Mouse (Mus musculus): ENCODE data around the gene Polr1a. TPM values are rescaled to one million over a fixed set of nuclear protein-coding genes. Genes with fewer than 3 reads are reported as not detected.

Gene Polr1a
- polyA plus RNA-seq, 2 experiments = 27.1 to 31.9 TPM

DNA sequence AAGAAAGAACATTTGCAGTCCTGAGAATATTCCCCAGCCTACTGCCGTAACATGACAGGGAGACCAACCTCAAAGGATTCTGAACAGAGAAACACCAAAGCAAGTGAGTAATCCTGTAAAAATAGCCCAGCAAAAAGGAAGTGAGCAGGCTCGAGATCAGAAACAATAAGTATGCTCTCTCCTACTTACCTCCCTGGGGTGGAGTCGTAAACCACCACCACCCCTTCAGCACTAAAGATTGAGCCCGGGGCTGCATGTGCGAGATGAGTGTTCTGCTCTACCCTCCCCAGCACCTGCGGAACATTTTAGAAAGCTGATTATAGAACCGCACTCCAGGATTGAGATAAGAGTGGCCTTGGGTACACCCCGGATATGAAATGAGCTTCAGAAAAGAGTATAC, 71.3 kb downstream of the Polr1a start:
- no peaks in the 10 kb centered on the region for H3K9me3 ChIP-seq (ENCODE audit: control insufficient read depth, low read length)
- H3K4me2 ChIP-seq (replicated peaks; ENCODE audit: low read depth, low read length, severe bottlenecking) = no peak overlapping the region
- no peak overlapping the region for H3K4me3 ChIP-seq (replicated peaks; ENCODE audit: low read length)
- no peaks in the 10 kb centered on the region for H3K27me3 ChIP-seq (ENCODE audit: control insufficient read depth, insufficient read depth, low read length)
- no peak for DNase-seq (ENCODE audit: low spot score)
- 54% methylated on average over 8 of the region's 8 CpGs for WGBS
- peaks cover 46% of the 10 kb centered on the region for H3K36me3 ChIP-seq (ENCODE audit: control insufficient read depth, insufficient read depth, low read length)
- no peak for TF ChIP-seq POLR2A (IDR thresholded peaks at IDR 0.05; ENCODE audit: borderline replicate concordance, extremely low read depth, insufficient read depth, insufficient read length)
- ATAC-seq (ENCODE audit: low FRiP score, low read depth) = 0 out of 2 replicates have a peak, but pooled peaks have one; percentile 14
- H3K27ac ChIP-seq (replicated peaks; ENCODE audit: low read depth, low read length) = no peak overlapping the region
- H3K9ac ChIP-seq (ENCODE audit: low read depth, low read length, severe bottlenecking) = no peak overlapping the region
- H3K4me1 ChIP-seq (ENCODE audit: control insufficient read depth, insufficient read depth, low read length) = no peaks in the 10 kb centered on the region

- peaks cover 41% of the 10 kb centered on the region for H3K36me3 ChIP-seq (ENCODE audit: control insufficient read depth, insufficient read depth, low read length)
- H3K27me3 ChIP-seq (ENCODE audit: control insufficient read depth, insufficient read depth, low read length) = no peaks in the 10 kb centered on the region
- no peak overlapping the region for H3K4me2 ChIP-seq (replicated peaks; ENCODE audit: low read depth, low read length, severe bottlenecking)
- ATAC-seq (ENCODE audit: low FRiP score, low read depth) (no peak), DNase-seq (ENCODE audit: low spot score) (no peak)
- no peak overlapping the region for H3K27ac ChIP-seq (replicated peaks; ENCODE audit: low read depth, low read length)
- no peak overlapping the region for H3K4me3 ChIP-seq (replicated peaks; ENCODE audit: low read length)
- no peaks in the 10 kb centered on the region for H3K4me1 ChIP-seq (ENCODE audit: control insufficient read depth, insufficient read depth, low read length)
- no peak for TF ChIP-seq POLR2A (IDR thresholded peaks at IDR 0.05; ENCODE audit: borderline replicate concordance, extremely low read depth, insufficient read depth, insufficient read length)
- no peak overlapping the region for H3K9ac ChIP-seq (ENCODE audit: low read depth, low read length, severe bottlenecking)
- 91% methylated on average over 2 of the region's 2 CpGs for WGBS
- no peaks in the 10 kb centered on the region for H3K9me3 ChIP-seq (ENCODE audit: control insufficient read depth, low read length)
Observed at GRCm38 (mm10) chr6:71980587-71980986, 71.7 kb downstream of the Polr1a start.

DNA sequence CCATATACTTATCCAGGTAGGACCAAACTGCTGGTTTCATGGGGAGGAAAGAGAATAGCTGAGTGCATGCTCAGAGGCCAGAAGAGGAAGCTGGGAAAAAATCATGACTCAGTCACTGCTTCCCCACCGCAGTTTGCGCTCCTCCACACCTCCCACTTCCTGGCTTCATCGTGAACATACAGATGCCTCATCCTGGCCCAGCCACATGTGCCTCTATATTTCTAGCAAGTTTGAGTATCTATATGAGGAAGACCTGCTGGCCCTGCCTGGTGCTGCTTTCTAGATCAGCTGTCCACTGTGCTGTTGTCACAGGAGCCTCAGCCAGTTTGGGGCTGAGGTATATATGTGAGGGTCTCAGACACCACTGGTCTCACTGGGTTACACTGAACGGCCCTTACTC, 72.6 kb downstream of the Polr1a start:
- no peaks in the 10 kb centered on the region for H3K4me1 ChIP-seq (ENCODE audit: control insufficient read depth, insufficient read depth, low read length)
- H3K27ac ChIP-seq (replicated peaks; ENCODE audit: low read depth, low read length) = no peak overlapping the region
- no peak overlapping the region for H3K9ac ChIP-seq (ENCODE audit: low read depth, low read length, severe bottlenecking)
- 0 out of 2 replicates have a peak, but pooled peaks have one; percentile 8 for ATAC-seq (ENCODE audit: low FRiP score, low read depth)
- peaks cover 33% of the 10 kb centered on the region for H3K36me3 ChIP-seq (ENCODE audit: control insufficient read depth, insufficient read depth, low read length)
- no peak overlapping the region for H3K4me2 ChIP-seq (replicated peaks; ENCODE audit: low read depth, low read length, severe bottlenecking)
- DNase-seq (ENCODE audit: low spot score) = no peak
- no peaks in the 10 kb centered on the region for H3K27me3 ChIP-seq (ENCODE audit: control insufficient read depth, insufficient read depth, low read length)
- H3K4me3 ChIP-seq (replicated peaks; ENCODE audit: low read length) = no peak overlapping the region
- no peaks in the 10 kb centered on the region for H3K9me3 ChIP-seq (ENCODE audit: control insufficient read depth, low read length)
- no peak for TF ChIP-seq POLR2A (IDR thresholded peaks at IDR 0.05; ENCODE audit: borderline replicate concordance, extremely low read depth, insufficient read depth, insufficient read length)
- WGBS = 67% methylated on average over 4 of the region's 4 CpGs

GRCm38 (mm10) chr6:71985984-71986383, 77.1 kb downstream of the Polr1a start:
- no peak for TF ChIP-seq POLR2A (IDR thresholded peaks at IDR 0.05; ENCODE audit: borderline replicate concordance, extremely low read depth, insufficient read depth, insufficient read length)
- ATAC-seq (ENCODE audit: low FRiP score, low read depth) = no peak
- H3K9me3 ChIP-seq (ENCODE audit: control insufficient read depth, low read length) = no peaks in the 10 kb centered on the region
- no peak overlapping the region for H3K9ac ChIP-seq (ENCODE audit: low read depth, low read length, severe bottlenecking)
- H3K27ac ChIP-seq (replicated peaks; ENCODE audit: low read depth, low read length) = no peak overlapping the region
- no peak overlapping the region for H3K4me2 ChIP-seq (replicated peaks; ENCODE audit: low read depth, low read length, severe bottlenecking)
- no peaks in the 10 kb centered on the region for H3K27me3 ChIP-seq (ENCODE audit: control insufficient read depth, insufficient read depth, low read length)
- no peak overlapping the region for H3K4me3 ChIP-seq (replicated peaks; ENCODE audit: low read length)
- peaks cover 33% of the 10 kb centered on the region for H3K4me1 ChIP-seq (ENCODE audit: control insufficient read depth, insufficient read depth, low read length)
- no peaks in the 10 kb centered on the region for H3K36me3 ChIP-seq (ENCODE audit: control insufficient read depth, insufficient read depth, low read length)
- 90% methylated on average over 4 of the region's 4 CpGs for WGBS
- no peak for DNase-seq (ENCODE audit: low spot score)

GRCm38 (mm10) chr6:71987546-71988248, 78.8 kb downstream of the Polr1a start:
- DNase-seq (ENCODE audit: low spot score) (no peak), ATAC-seq (ENCODE audit: low FRiP score, low read depth) (no peak)
- no peak for TF ChIP-seq POLR2A (IDR thresholded peaks at IDR 0.05; ENCODE audit: borderline replicate concordance, extremely low read depth, insufficient read depth, insufficient read length)
- Histone ChIP-seq H3K36me3 (ENCODE audit: control insufficient read depth, insufficient read depth, low read length) (no peaks in the 10 kb centered on the region), H3K4me3 (replicated peaks; ENCODE audit: low read length) (no peak overlapping the region), H3K9ac (ENCODE audit: low read depth, low read length, severe bottlenecking) (no peak overlapping the region), H3K9me3 (ENCODE audit: control insufficient read depth, low read length) (no peaks in the 10 kb centered on the region), H3K4me1 (ENCODE audit: control insufficient read depth, insufficient read depth, low read length) (peaks cover 50% of the 10 kb centered on the region), H3K4me2 (replicated peaks; ENCODE audit: low read depth, low read length, severe bottlenecking) (no peak overlapping the region), H3K27me3 (ENCODE audit: control insufficient read depth, insufficient read depth, low read length) (no peaks in the 10 kb centered on the region), H3K27ac (replicated peaks; ENCODE audit: low read depth, low read length) (no peak overlapping the region)
- 69% methylated on average over 7 of the region's 7 CpGs for WGBS
